Mouse (Mus musculus): ENCODE measurements around the gene Grb7. TPM values are rescaled to one million over a fixed set of nuclear protein-coding genes. Genes with fewer than 3 reads are reported as not detected.

The Grb7 gene
- total RNA-seq, 4 experiments from 2014 or later, result 0.13 to 0.70 (median 0.42) TPM; not detected in 1

DNA sequence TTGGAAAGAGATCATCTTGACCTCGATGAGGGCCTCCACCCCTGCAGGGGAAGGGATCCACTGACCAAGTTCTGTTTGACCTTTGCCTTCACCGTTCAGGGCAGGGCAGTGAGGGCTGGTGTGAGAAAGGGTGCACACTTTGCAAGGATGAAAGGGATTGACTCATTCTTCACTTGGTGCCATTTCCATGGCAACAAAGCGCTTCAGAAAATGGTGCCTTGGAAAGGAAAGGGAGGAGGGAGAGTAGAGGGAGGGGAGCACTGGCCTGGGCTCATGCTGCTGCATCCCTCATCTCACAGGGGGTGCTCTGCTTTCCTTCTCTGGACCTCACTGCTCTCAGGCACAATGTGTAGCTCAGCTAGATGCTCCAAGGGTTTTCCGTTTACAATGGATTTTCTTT, 26.5 kb downstream of the Grb7 start:
- DNase-seq, result no peak

DNA sequence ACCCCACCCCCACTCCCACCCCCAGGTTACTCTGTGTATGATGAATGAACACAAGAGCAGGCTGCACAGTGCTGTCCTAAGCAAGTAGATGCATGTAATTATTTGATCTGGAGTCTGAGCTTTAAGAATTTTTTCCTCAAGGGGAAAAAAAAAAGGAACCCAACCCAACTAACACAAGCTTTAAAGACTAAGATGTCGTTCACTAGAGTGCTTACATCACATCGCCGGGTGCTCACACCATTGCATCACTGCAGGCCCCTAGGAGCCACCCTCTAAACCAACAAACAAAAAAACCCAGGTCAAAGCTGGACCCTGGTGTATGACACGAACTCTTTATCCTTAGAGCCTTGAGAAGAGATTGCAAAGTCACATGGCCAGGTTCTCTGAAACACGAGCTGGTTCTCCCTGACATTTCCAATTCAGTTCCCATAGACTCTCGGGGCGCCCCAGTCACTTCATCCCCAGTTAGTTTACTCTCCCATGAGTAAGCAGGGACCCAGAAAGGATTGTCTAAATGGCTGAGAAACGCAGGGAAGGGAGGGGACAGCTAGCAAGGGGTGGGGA, 27.8 kb downstream of the Grb7 start:
- no peak for DNase-seq

- no peak for DNase-seq
Observed at GRCm38 (mm10) chr11:98474967-98475366, 28.8 kb downstream of the Grb7 start.

GRCm38 (mm10) chr11:98475630-98476433, 29.6 kb downstream of the Grb7 start:
- no peak for DNase-seq

DNA sequence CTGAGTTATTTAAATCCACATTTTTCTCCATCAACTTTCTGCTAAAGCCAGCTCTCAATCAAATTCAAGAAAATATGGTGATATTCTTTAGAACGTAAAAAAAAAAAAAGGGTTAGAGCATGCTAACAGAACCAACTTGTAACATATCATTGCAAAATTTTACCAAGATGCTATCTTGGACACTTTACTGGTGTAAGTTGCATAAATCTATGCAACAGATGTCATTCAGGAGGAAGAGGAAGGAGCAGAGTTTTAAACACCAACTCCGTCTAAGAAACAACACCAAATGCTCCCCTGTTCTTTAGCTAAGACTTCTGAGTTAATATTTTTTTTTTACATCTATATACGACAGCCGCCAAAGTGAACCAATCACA, 30.2 kb downstream of the Grb7 start:
- no peak for DNase-seq

- DNase-seq, result no peak
Observed at GRCm38 (mm10) chr11:98477011-98477701, 31.0 kb downstream of the Grb7 start.

DNA sequence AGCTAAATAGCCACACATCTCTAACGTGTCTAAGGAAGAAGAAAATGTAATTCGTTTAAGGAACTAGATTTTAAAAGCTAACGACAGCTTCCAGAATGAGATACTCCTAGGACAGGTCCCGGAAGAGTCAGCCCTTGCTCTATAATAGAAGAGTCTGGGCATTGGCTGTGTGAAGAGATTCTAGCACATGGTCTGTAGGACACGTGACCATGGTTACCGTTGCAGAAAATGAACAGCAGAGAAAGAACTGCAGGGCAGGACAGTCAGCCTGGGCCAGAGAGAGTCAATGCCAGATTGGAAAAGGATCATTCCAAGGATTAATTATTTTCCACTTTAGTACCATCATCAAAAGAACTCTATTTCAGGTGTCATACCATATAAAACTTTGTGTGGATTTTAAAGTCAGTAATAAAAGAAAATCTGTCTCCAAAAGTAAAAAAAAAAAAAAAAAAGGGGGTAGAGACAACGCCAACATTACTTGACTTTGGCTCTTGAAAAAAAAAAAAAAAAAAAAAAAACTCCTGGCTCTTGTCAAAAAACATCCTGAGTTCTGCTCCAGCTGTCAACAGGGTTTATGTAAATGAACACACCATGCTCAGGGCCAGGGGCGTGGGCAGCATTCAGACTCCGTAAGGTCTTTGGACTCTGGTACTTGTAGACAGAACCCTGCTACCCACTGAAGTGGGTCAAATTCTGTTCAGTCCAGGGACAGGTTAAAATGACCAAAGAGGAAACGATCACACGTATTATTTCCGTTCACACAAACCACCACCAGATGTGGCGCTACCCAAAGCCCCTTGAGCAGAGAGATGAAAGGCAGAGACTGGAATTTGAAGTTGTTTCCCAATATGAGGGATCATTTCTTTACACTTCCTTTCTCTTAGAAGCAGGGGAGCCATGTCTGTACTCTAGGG, 33.1 kb downstream of the Grb7 start:
- no peak for DNase-seq

DNA sequence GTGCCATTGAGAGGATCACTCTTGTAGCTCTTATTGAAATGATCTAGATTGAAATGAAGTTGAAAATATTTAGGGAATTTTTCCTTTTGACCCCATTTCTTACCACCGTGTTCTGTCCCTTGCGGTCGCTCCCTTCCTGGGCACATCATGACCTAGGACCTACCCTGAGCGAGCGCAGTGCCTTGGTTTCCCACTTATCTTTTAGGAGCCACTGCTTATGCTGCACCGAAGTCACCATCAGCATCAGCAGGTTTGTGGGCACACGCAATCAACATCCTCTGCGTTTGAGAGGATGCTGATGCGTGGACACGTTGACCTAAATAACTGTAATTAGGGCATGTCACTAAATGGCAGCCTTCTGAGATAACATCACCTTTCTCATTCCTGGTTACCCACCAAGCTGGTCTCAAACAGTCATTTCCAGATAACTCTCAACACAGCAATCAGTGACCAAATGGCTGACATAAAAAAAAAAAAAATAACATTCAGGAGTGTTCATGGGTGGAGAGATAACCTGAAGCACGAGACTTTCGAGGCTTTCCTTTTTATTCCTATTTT, 33.8 kb downstream of the Grb7 start:
- no peak for DNase-seq

GRCm38 (mm10) chr11:98481231-98481630, 35.0 kb downstream of the Grb7 start:
- DNase-seq, result no peak

GRCm38 (mm10) chr11:98482067-98482466, 35.9 kb downstream of the Grb7 start:
- no peak for DNase-seq

DNA sequence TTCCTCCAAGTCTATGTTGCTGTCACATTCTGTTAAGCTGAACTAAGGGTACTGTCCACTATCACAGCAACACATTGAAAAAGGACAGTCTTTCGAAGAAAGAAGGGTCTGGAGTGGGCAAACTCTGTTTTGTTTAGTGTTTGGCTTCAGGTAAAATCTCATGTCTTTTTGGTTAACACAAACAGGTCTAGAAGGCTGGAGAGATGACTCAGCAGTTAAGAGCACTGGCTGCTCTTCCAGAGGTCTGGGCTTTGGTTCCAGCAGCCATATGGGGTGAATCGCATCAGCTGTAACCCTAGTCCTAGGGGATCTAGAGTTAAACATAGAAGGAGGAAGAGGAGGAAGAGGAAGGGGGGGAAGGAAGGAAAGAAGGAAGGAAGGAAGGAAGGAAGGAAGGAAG, 39.6 kb downstream of the Grb7 start:
- no peak for DNase-seq

DNA sequence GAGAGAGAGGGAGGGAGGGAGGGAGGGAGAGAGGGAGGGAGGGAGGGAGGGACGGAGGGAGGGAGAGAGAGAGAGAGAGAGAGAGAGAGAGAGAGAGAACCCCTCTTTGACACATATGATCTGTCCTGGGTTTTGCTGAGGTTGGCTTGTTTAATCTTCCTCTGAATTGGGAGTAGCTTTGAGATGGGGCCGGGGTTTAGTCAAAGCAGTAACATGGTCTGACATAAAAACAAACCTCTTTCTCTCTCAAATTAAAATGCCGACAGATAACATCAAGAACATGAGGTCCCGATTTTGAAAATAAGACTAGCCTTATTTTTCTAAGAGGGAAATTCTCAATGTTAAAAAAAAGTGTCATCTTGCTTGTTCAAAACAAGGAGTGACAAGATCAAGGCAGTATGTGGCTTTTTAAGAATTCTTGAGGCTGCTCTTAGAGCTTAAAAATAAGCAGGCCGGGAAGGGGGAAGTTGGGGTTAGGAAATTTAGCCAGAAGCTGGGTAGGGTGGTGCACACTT, 41.4 kb downstream of the Grb7 start:
- DNase-seq, result no peak

- DNase-seq, result no peak
Observed at GRCm38 (mm10) chr11:98488540-98489234, 42.5 kb downstream of the Grb7 start.

GRCm38 (mm10) chr11:98491571-98491970, 45.4 kb downstream of the Grb7 start:
- no peak for DNase-seq

GRCm38 (mm10) chr11:98492959-98493358, 46.8 kb downstream of the Grb7 start:
- no peak for DNase-seq

GRCm38 (mm10) chr11:98493394-98493793, 47.2 kb downstream of the Grb7 start:
- DNase-seq, result no peak

- no peak for DNase-seq
Observed at GRCm38 (mm10) chr11:98495176-98495719, 49.1 kb downstream of the Grb7 start.

GRCm38 (mm10) chr11:98497388-98498288, 51.4 kb downstream of the Grb7 start:
- DNase-seq, result no peak

DNA sequence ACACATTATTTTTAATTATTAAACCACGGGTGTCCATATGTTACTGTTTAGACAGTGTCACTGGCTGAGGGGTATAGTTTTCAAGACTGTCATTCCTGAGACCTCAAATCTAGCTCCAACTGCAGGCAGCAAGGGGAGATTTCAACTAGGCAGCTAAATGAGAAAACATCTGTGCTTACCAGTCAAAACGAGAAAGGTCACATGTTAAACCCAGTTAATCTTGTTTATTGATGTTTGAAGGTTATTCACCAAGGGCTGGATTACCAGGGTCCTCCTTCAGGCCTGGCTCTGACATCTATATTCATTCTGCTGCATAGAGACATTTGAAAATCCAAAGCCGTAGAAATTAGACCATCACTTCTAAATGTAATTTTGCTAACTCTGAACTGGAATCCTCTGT, 58.7 kb downstream of the Grb7 start:
- no peak for DNase-seq
